8 mouse cellular contexts compared by ENCODE assay signal in the genomic region with DNA sequence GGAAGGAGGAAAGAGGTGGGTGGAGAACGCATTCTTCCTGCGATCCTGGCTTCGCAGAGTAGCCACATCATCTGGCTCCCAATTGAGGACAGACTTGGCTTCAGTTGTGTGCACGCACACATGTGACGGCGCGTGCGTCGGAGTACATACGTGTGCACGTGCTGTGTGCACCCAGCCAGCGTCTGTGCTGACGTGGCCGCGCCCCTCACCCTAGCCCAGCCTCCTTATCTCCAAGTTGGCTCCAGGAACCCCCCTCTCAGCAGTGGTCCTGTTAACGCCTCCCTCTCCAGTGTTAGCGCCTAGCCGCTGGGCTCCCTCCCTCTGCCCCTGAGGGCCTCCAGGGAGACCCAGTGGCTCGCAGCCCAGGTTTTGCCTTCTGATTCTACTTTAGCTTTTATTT.
DNase-seq lines count a peak whose midpoint lies in the region; ATAC-seq and TF ChIP-seq lines count a peak whose summit lies in the region.

No protein-coding gene starts in this region.

- WGBS in forebrain, postnatal 0 days, result 4% methylated on average over 19 of the region's 19 CpGs

- H3K9ac ChIP-seq in forebrain, postnatal 0 days, result peak overlapping the region; percentile 28; the same call in 1 of the 2 replicates

- H3K27ac ChIP-seq in layer of hippocampus, adult 2 months, result peak overlapping the region; percentile 61; the same call in 1 of the 2 replicates
- H3K27ac ChIP-seq in forebrain, postnatal 0 days (ENCODE audit: low read depth, low read length), result no peak overlapping the region
- H3K27ac ChIP-seq in left cerebral cortex, adult 2 months, result peak overlapping the region; percentile 25

- no peaks in the 10 kb centered on the region for H3K27me3 ChIP-seq in forebrain, postnatal 0 days (ENCODE audit: insufficient read depth, low read length)

- peak overlapping the region; percentile 43 for H3K4me3 ChIP-seq in layer of hippocampus, adult 2 months
- peak overlapping the region; percentile 32 for H3K4me3 ChIP-seq in forebrain, postnatal 0 days (ENCODE audit: low read depth, low read length)
- H3K4me3 ChIP-seq in left cerebral cortex, adult 2 months, result peak overlapping the region; percentile 34

- no peak for TF ChIP-seq CTCF in layer of hippocampus, adult 2 months (conservative IDR thresholded peaks at IDR 0.05)
- TF ChIP-seq CTCF in forebrain, postnatal 0 days (IDR thresholded peaks at IDR 0.05; ENCODE audit: low read depth), result no peak
- TF ChIP-seq CTCF in left cerebral cortex, adult 2 months (IDR thresholded peaks at IDR 0.05), result no peak

- intact Hi-C loops in heart, postnatal 36 days (cut with DNase I), result no loop called here
- intact Hi-C loops in left cerebral cortex, adult 2 months (cut with DNase I), result no loop called here

- ATAC-seq in forebrain, postnatal 0 days, result peak; percentile 96

- H3K36me3 ChIP-seq in forebrain, postnatal 0 days (ENCODE audit: insufficient read depth), result no peaks in the 10 kb centered on the region

- peak; percentile 4 to 17 for DNase-seq in layer of hippocampus, adult 2 months (ENCODE audit: low spot score in 2 of 2)
- DNase-seq in layer of hippocampus, adult 9-11 months, result no peak
- DNase-seq in forebrain, postnatal 0 days, result peak; percentile 81
- DNase-seq in heart, postnatal 36 days, result peak; percentile 74 to 78
- peak in 1 of 2 experiments; percentile 33 for DNase-seq in left cerebral cortex, adult 2 months (ENCODE audit: extremely low spot score in 1 of 2, low spot score in 2 of 2)
- DNase-seq in lung, postnatal 36 days, result peak; percentile 61
- peak; percentile 61 for DNase-seq in right cerebral cortex, postnatal 14 days
- DNase-seq in B cell, adult 2 months, result no peak

- 0 out of 2 replicates have a peak, but pooled peaks cover 4% of the 10 kb centered on the region for H3K4me1 ChIP-seq in forebrain, postnatal 0 days (ENCODE audit: insufficient read depth)

- no peaks in the 10 kb centered on the region for H3K9me3 ChIP-seq in forebrain, postnatal 0 days (ENCODE audit: low read length)

- peak overlapping the region; percentile 61 for H3K4me2 ChIP-seq in forebrain, postnatal 0 days (ENCODE audit: low read depth)

Comparison
In these comparisons a context has a peak if more than half of its experiments do, and no peak if none do; other contexts are left out.
1. DNase-seq: peak in layer of hippocampus, adult 2 months (2 of 2), forebrain, postnatal 0 days (single experiment), heart, postnatal 36 days (2 of 2), lung, postnatal 36 days (single experiment) and right cerebral cortex, postnatal 14 days (single experiment); none in layer of hippocampus, adult 9-11 months (single experiment) and B cell, adult 2 months (0 of 2).
2. Peak in every context shown above with its lines, with median percentiles within 50 percentile points of each other: H3K4me3 ChIP-seq.